Mouse (Mus musculus) CH12.LX (cell line): ENCODE data around the gene Plxdc1. TPM values are rescaled to one million over a fixed set of nuclear protein-coding genes. Genes with fewer than 3 reads are reported as not detected.

Experiments
- DNase-seq: peaks from one replicate; pipeline ENCODE4 v3.0.0-alpha.2; 2013; ENCODE audit errors: extremely low read depth
- H3K27ac ChIP-seq: 2 replicates; pipeline ENCODE4 v1.5.1; 2012; ENCODE audit warnings: low read depth, mild to moderate bottlenecking, control low read depth, moderate library complexity; ENCODE audit not compliant: insufficient read depth
- H3K27me3 ChIP-seq: replicated peaks from 2 replicates; pipeline ENCODE3; 2012; ENCODE audit warnings: inconsistent platforms
- H3K36me3 ChIP-seq, 2 experiments: replicated peaks in 1 of 2; 2 replicates each; pipeline versions ENCODE3 to v1.6.1; 2012; ENCODE audit warnings: inconsistent platforms in 1 of 2, low read length in 1 of 2, mild to moderate bottlenecking in 1 of 2, mixed read lengths in 1 of 2, moderate library complexity in 1 of 2; ENCODE audit not compliant: control insufficient read depth in 1 of 2, insufficient read depth in 1 of 2
- H3K4me1 ChIP-seq, 2 experiments: 2 replicates each; pipeline ENCODE4 v1.6.1; 2012; ENCODE audit warnings: inconsistent platforms in 1 of 2, moderate library complexity in 1 of 2; ENCODE audit not compliant: insufficient read depth in 2 of 2, control insufficient read depth in 1 of 2
- H3K4me2 ChIP-seq: 2 replicates; pipeline ENCODE4 v1.6.1; 2012; ENCODE audit warnings: low read depth, mild to moderate bottlenecking, control low read depth; ENCODE audit not compliant: poor library complexity, insufficient read depth, severe bottlenecking
- H3K4me3 ChIP-seq, 3 experiments: fragments of 150-350 bp in 1 of 3; sonication (generic) in 1 of 3; replicated peaks in 1 of 3; 2 replicates each; pipeline versions ENCODE3 to v1.5.1; 2011 to 2012; ENCODE audit warnings: low read depth in 2 of 3, low read length in 2 of 3, mild to moderate bottlenecking in 2 of 3, moderate library complexity in 2 of 3, control low read depth in 1 of 3, improper control_type of control experiment in 1 of 3, inconsistent platforms in 1 of 3, mixed read lengths in 1 of 3; ENCODE audit not compliant: poor library complexity in 1 of 3
- H3K79me2 ChIP-seq: replicated peaks from 2 replicates; pipeline ENCODE4 v1.6.1; 2012; ENCODE audit warnings: mild to moderate bottlenecking, moderate library complexity; ENCODE audit not compliant: control insufficient read depth, poor library complexity, insufficient read depth, severe bottlenecking; ENCODE audit errors: extremely low read depth
- H3K9ac ChIP-seq: 2 replicates; pipeline ENCODE4 v1.6.1; 2012; ENCODE audit warnings: low read depth, mild to moderate bottlenecking, control low read depth, moderate library complexity; ENCODE audit not compliant: insufficient read depth
- H3K9me3 ChIP-seq: replicated peaks from 2 replicates; pipeline ENCODE3; 2012; ENCODE audit warnings: low read length, inconsistent platforms, mixed read lengths
- CHD1 ChIP-seq: IDR thresholded peaks from 2 replicates; pipeline ENCODE4 v1.6.1; 2012; ENCODE audit warnings: low read depth, low read length, improper control_type of control experiment, inconsistent platforms
- CHD2 ChIP-seq: IDR thresholded peaks from 2 replicates; pipeline ENCODE4 v1.6.1; 2011; ENCODE audit warnings: low read length, improper control_type of control experiment
- CTCF ChIP-seq, 2 experiments: IDR thresholded peaks in 1 of 2; conservative IDR thresholded peaks in 1 of 2; 2 replicates each; pipeline ENCODE4 v1.5.1; 2011 to 2012; ENCODE audit warnings: low read depth in 2 of 2, low read length in 2 of 2, improper control_type of control experiment in 1 of 2, inconsistent platforms in 1 of 2, mild to moderate bottlenecking in 1 of 2, moderate library complexity in 1 of 2
- ELF1 ChIP-seq: IDR thresholded peaks from 2 replicates; pipeline ENCODE4 v1.6.1; 2014; ENCODE audit warnings: low read depth, mild to moderate bottlenecking, inconsistent platforms, low read length, improper control_type of control experiment
- ETS1 ChIP-seq: conservative IDR thresholded peaks from 2 replicates; pipeline ENCODE4 v1.6.1; 2012; ENCODE audit warnings: low read depth, mild to moderate bottlenecking, inconsistent platforms, low read length, improper control_type of control experiment, moderate library complexity
- GABPA ChIP-seq: IDR thresholded peaks from 2 replicates; pipeline ENCODE4 v1.6.1; 2012; ENCODE audit warnings: low read depth, low read length, improper control_type of control experiment, inconsistent platforms; ENCODE audit not compliant: insufficient replicate concordance
- IRF4 ChIP-seq: IDR thresholded peaks from 2 replicates; pipeline ENCODE4 v1.6.1; 2014; ENCODE audit warnings: low read depth, mild to moderate bottlenecking, inconsistent platforms, low read length, improper control_type of control experiment
- JUN ChIP-seq: IDR thresholded peaks from 2 replicates; pipeline ENCODE4 v1.6.1; 2011; ENCODE audit warnings: low read depth, mild to moderate bottlenecking, low read length, improper control_type of control experiment, moderate library complexity; ENCODE audit not compliant: insufficient read depth
- KAT2A ChIP-seq: IDR thresholded peaks from 2 replicates; pipeline ENCODE4 v1.6.1; 2012; ENCODE audit warnings: low read length, improper control_type of control experiment, inconsistent platforms; ENCODE audit not compliant: insufficient replicate concordance
- MAFK ChIP-seq: IDR thresholded peaks from 2 replicates; pipeline ENCODE4 v1.6.1; 2011; ENCODE audit warnings: low read length, improper control_type of control experiment; ENCODE audit not compliant: insufficient replicate concordance
- MEF2A ChIP-seq: IDR thresholded peaks from 2 replicates; pipeline ENCODE4 v1.6.1; 2014; ENCODE audit warnings: low read depth, mild to moderate bottlenecking, inconsistent platforms, low read length, improper control_type of control experiment, borderline replicate concordance
- NRF1 ChIP-seq: IDR thresholded peaks from 2 replicates; pipeline ENCODE4 v1.6.1; 2014; ENCODE audit warnings: low read depth, mild to moderate bottlenecking, inconsistent platforms, low read length, improper control_type of control experiment, moderate library complexity
- PAX5 ChIP-seq: IDR thresholded peaks from 2 replicates; pipeline ENCODE4 v1.6.1; 2012; ENCODE audit warnings: low read length, inconsistent platforms, mixed read lengths
- POLR2AphosphoS2 ChIP-seq: IDR thresholded peaks from 2 replicates; pipeline ENCODE4 v1.6.1; 2011; ENCODE audit warnings: low read depth, low read length, improper control_type of control experiment
- TBP ChIP-seq: conservative IDR thresholded peaks from 2 replicates; pipeline ENCODE4 v1.6.1; 2011; ENCODE audit warnings: low read depth, low read length, improper control_type of control experiment
- TCF12 ChIP-seq: IDR thresholded peaks from 2 replicates; pipeline ENCODE4 v1.6.1; 2014; ENCODE audit warnings: low read depth, mild to moderate bottlenecking, inconsistent platforms, low read length, improper control_type of control experiment
- USF1 ChIP-seq: IDR thresholded peaks from 2 replicates; pipeline ENCODE4 v1.6.1; 2014; ENCODE audit warnings: low read depth, mild to moderate bottlenecking, inconsistent platforms, low read length, improper control_type of control experiment
- ZC3H11A ChIP-seq: IDR thresholded peaks from 2 replicates; pipeline ENCODE4 v1.6.1; 2012; ENCODE audit warnings: low read depth, mild to moderate bottlenecking, inconsistent platforms, low read length, improper control_type of control experiment
- ZMIZ1 ChIP-seq: IDR thresholded peaks from 2 replicates; pipeline ENCODE4 v1.6.1; 2012; ENCODE audit warnings: low read depth, mild to moderate bottlenecking, inconsistent platforms, low read length, improper control_type of control experiment
- ZNF384 ChIP-seq: IDR thresholded peaks from 2 replicates; pipeline ENCODE4 v1.6.1; 2012; ENCODE audit warnings: low read depth, low read length, improper control_type of control experiment, inconsistent platforms
- dilution Hi-C: fragments of 300-500 bp; cut with MboI; formaldehyde crosslinking; loops from 2 replicates; pipeline ENCODE4 v1.14.3; 2020; ENCODE audit warnings: low sequenced_read_pairs; ENCODE audit not compliant: extremely low pct_unique_long_range_greater_than_20kb, extremely low pct_ligation_motif_present
- in situ Hi-C: fragments of 300-500 bp; cut with MboI; formaldehyde crosslinking; loops from 3 replicates; pipeline ENCODE4 v1.14.3; 2019; ENCODE audit warnings: low sequenced_read_pairs, low pct_ligation_motif_present, low pct_unique_long_range_greater_than_20kb, mixed read lengths
- polyA plus RNA-seq: library from polyadenylated mRNA; unstranded; fragments of >175 nt; gene quantifications from 2 replicates; pipeline ENCODE4 v1.2.1, GENCODE M21; 2012; ENCODE audit warnings: low read depth; ENCODE audit not compliant: insufficient read length
- total RNA-seq, 2 experiments: library from RNA; depleted of rRNA; stranded (reverse); fragments of 300-350 nt in 1 of 2; fragments of >200 nt in 1 of 2; gene quantifications; 2 replicates each; pipeline ENCODE4 v1.2.3; 2012 to 2014

Plxdc1 gene
- total and polyA plus RNA-seq, 3 experiments = 0.04 TPM; not detected in 2

GRCm38 (mm10) chr11:97983983-97984382 lies 2.3 kb downstream of the Plxdc1 start:
- in situ Hi-C loops (no loop called here), dilution Hi-C loops (no loop called here)
- Histone ChIP-seq H3K4me2 (no peak overlapping the region), H3K4me1 (peaks cover 0 to 32% of the 10 kb centered on the region in 2 experiments; a peak in 2 of 4 replicates), H3K27me3 (peaks cover 1% of the 10 kb centered on the region), H3K9me3 (no peaks in the 10 kb centered on the region), H3K4me3 (no peak overlapping the region), H3K27ac (no peak overlapping the region), H3K9ac (no peak overlapping the region), H3K36me3 (no peaks in the 10 kb centered on the region), H3K79me2 (no peaks in the 10 kb centered on the region)
- TF ChIP-seq CHD1 (no peak), MAFK (no peak), CTCF (conservative IDR thresholded peaks at IDR 0.05 in 1 of 2, IDR thresholded peaks at IDR 0.05 in 1 of 2; ENCODE audit: low read depth in 2 of 2, low read length in 2 of 2) (peak in 1 of 2 experiments; percentile 30; a peak in 1 of 4 replicates)
- peak; percentile 34 for DNase-seq

GRCm38 (mm10) chr11:97983506-97983905 lies 2.7 kb downstream of the Plxdc1 start:
- no peak for DNase-seq
- Histone ChIP-seq H3K4me2 (no peak overlapping the region), H3K36me3 (no peaks in the 10 kb centered on the region), H3K9me3 (no peaks in the 10 kb centered on the region), H3K27me3 (peaks cover 1% of the 10 kb centered on the region), H3K79me2 (no peaks in the 10 kb centered on the region), H3K27ac (no peak overlapping the region), H3K4me1 (peaks cover 2 to 37% of the 10 kb centered on the region in 2 experiments; a peak in 3 of 4 replicates), H3K9ac (no peak overlapping the region), H3K4me3 (no peak overlapping the region)
- TF ChIP-seq NRF1 (no peak), TBP (no peak), ZNF384 (no peak), ETS1 (no peak), JUN (no peak), IRF4 (no peak), KAT2A (no peak), TCF12 (no peak), ELF1 (no peak), USF1 (no peak), ZMIZ1 (no peak), POLR2AphosphoS2 (no peak), PAX5 (no peak), CHD2 (no peak), ZC3H11A (no peak), MAFK (no peak), MEF2A (no peak), GABPA (no peak)
- in situ Hi-C loops (no loop called here), dilution Hi-C loops (no loop called here)
